Mouse (Mus musculus) neural tube, embryonic 12.5 days (tissue): ENCODE data around the gene Phf23. TPM values are rescaled to one million over a fixed set of nuclear protein-coding genes. Genes with fewer than 3 reads are reported as not detected.

Experiments used
- ATAC-seq: fragments of 200-750 bp; cut with Nextera tagmentation; 2 replicates; pipeline ENCODE4 v1.8.0; 2017; ENCODE audit warnings: low read depth, mild to moderate bottlenecking, moderate TSS enrichment, moderate library complexity; ENCODE audit not compliant: low FRiP score
- H3K27ac ChIP-seq: fragments of 300-500 bp; sonication (generic); 2 replicates; pipeline ENCODE4 v1.5.1; 2016
- H3K27me3 ChIP-seq: fragments of 300-500 bp; sonication (generic); replicated peaks from 2 replicates; pipeline ENCODE4 v1.6.1; 2016; ENCODE audit warnings: mild to moderate bottlenecking
- H3K36me3 ChIP-seq: fragments of 300-500 bp; sonication (generic); 2 replicates; pipeline ENCODE4 v1.6.1; 2016; ENCODE audit warnings: mild to moderate bottlenecking
- H3K4me1 ChIP-seq: fragments of 300-500 bp; sonication (generic); 2 replicates; pipeline ENCODE4 v1.6.1; 2016
- H3K4me2 ChIP-seq: fragments of 300-500 bp; sonication (generic); replicated peaks from 2 replicates; pipeline ENCODE4 v1.6.1; 2016; ENCODE audit warnings: mild to moderate bottlenecking
- H3K4me3 ChIP-seq: fragments of 300-500 bp; sonication (generic); 2 replicates; pipeline ENCODE4 v1.5.1; 2016
- H3K9ac ChIP-seq: fragments of 300-500 bp; sonication (generic); 2 replicates; pipeline ENCODE4 v1.6.1; 2016; ENCODE audit warnings: mild to moderate bottlenecking
- H3K9me3 ChIP-seq: fragments of 300-500 bp; sonication (generic); 2 replicates; pipeline ENCODE4 v1.6.1; 2016; ENCODE audit warnings: mild to moderate bottlenecking
- WGBS: fragments of 180-500 bp; shearing (Covaris S2); methylation state at CpG from one replicate; pipeline ENCODE4 v1.1.7; 2016; 5-methylcytosine and 5-hydroxymethylcytosine counted together
- polyA plus RNA-seq: library from polyadenylated mRNA; unstranded; fragments of >200 nt; fragmentation: Nextera tagmentation; extraction: Ambion mirVana; gene quantifications from 2 replicates; pipeline ENCODE4 v1.2.1, GENCODE M21; 2016

Phf23 gene
- polyA plus RNA-seq, 1 experiment from 2014 or later, result 92.5 TPM

- H3K4me2 ChIP-seq, result peak overlapping the region; percentile 95
- H3K36me3 ChIP-seq, result no peaks in the 10 kb centered on the region
- ATAC-seq, result no peak
- H3K9ac ChIP-seq, result peak overlapping the region; percentile 88; the same call in 1 of the 2 replicates
- no peaks in the 10 kb centered on the region for H3K27me3 ChIP-seq
- peaks cover 62% of the 10 kb centered on the region for H3K4me1 ChIP-seq
- 31% methylated on average over 8 of the region's 8 CpGs for WGBS
- no peaks in the 10 kb centered on the region for H3K9me3 ChIP-seq
- peak overlapping the region; percentile 66 for H3K27ac ChIP-seq
- peak overlapping the region; percentile 65 for H3K4me3 ChIP-seq
Observed at GRCm38 (mm10) chr11:70020022-70020631, 24.6 kb downstream of the Phf23 start.

- peaks cover 62% of the 10 kb centered on the region for H3K4me1 ChIP-seq
- under 1% methylated on average over 8 of the region's 8 CpGs for WGBS
Observed at GRCm38 (mm10) chr11:70020731-70021263, 25.2 kb downstream of the Phf23 start.

GRCm38 (mm10) chr11:70021264-70022132 is 25.9 kb downstream of the Phf23 start:
- Histone ChIP-seq H3K4me3 (peak overlapping the region; percentile 65), H3K27ac (peak overlapping the region; percentile 66; the same call in 1 of the 2 replicates), H3K9ac (peak overlapping the region; percentile 88; the same call in 1 of the 2 replicates), H3K36me3 (no peaks in the 10 kb centered on the region), H3K9me3 (no peaks in the 10 kb centered on the region), H3K4me1 (peaks cover 69% of the 10 kb centered on the region), H3K27me3 (no peaks in the 10 kb centered on the region), H3K4me2 (peak overlapping the region; percentile 95)
- under 1% methylated on average over 40 of the region's 40 CpGs for WGBS
- ATAC-seq, result peak; percentile 77

More at GRCm38 (mm10) chr11:70020731-70021263, 25.2 kb downstream of the Phf23 start:
- Histone ChIP-seq H3K4me3 (peak overlapping the region; percentile 65), H3K36me3 (no peaks in the 10 kb centered on the region), H3K9ac (peak overlapping the region; percentile 88; the same call in 1 of the 2 replicates), H3K27me3 (no peaks in the 10 kb centered on the region), H3K27ac (peak overlapping the region; percentile 66; the same call in 1 of the 2 replicates), H3K9me3 (no peaks in the 10 kb centered on the region), H3K4me2 (peak overlapping the region; percentile 95)
- ATAC-seq, result peak; percentile 81

- ATAC-seq, result no peak
Observed at GRCm38 (mm10) chr11:70023481-70024150, 28.0 kb downstream of the Phf23 start.

GRCm38 (mm10) chr11:70024151-70024514 is 28.6 kb downstream of the Phf23 start:
- Histone ChIP-seq H3K27me3 (no peaks in the 10 kb centered on the region), H3K27ac (no peak overlapping the region), H3K36me3 (no peaks in the 10 kb centered on the region), H3K9ac (peak overlapping the region; percentile 54), H3K4me1 (peaks cover 74% of the 10 kb centered on the region), H3K4me2 (peak overlapping the region; percentile 95), H3K4me3 (peak overlapping the region; percentile 36), H3K9me3 (no peaks in the 10 kb centered on the region)
- no peak for ATAC-seq
- 19% methylated on average over 6 of the region's 6 CpGs for WGBS

More at GRCm38 (mm10) chr11:70023481-70024150, 28.0 kb downstream of the Phf23 start:
- Histone ChIP-seq H3K9me3 (no peaks in the 10 kb centered on the region), H3K9ac (peak overlapping the region; percentile 54), H3K4me1 (peaks cover 76% of the 10 kb centered on the region), H3K36me3 (no peaks in the 10 kb centered on the region), H3K27ac (no peak overlapping the region), H3K4me3 (peak overlapping the region; percentile 36), H3K4me2 (peak overlapping the region; percentile 95), H3K27me3 (no peaks in the 10 kb centered on the region)
- WGBS, result 8% methylated on average over 19 of the region's 29 CpGs

- Histone ChIP-seq H3K4me1 (peaks cover 77% of the 10 kb centered on the region), H3K9ac (peak overlapping the region; percentile 56), H3K27me3 (no peaks in the 10 kb centered on the region), H3K4me2 (peak overlapping the region; percentile 68), H3K9me3 (no peaks in the 10 kb centered on the region), H3K4me3 (peak overlapping the region; percentile 27), H3K27ac (peak overlapping the region; percentile 32; the same call in 1 of the 2 replicates), H3K36me3 (peaks cover 11% of the 10 kb centered on the region)
- 2% methylated on average over 19 of the region's 19 CpGs for WGBS
- ATAC-seq, result no peak
Observed at GRCm38 (mm10) chr11:70026689-70027088, 31.1 kb downstream of the Phf23 start.

GRCm38 (mm10) chr11:70027397-70027796 is 31.8 kb downstream of the Phf23 start:
- Histone ChIP-seq H3K9ac (peak overlapping the region; percentile 56; the same call in 1 of the 2 replicates), H3K9me3 (no peaks in the 10 kb centered on the region), H3K4me1 (peaks cover 72% of the 10 kb centered on the region), H3K36me3 (peaks cover 18% of the 10 kb centered on the region), H3K27me3 (no peaks in the 10 kb centered on the region), H3K27ac (peak overlapping the region; percentile 92), H3K4me2 (peak overlapping the region; percentile 68), H3K4me3 (peak overlapping the region; percentile 27; the same call in 1 of the 2 replicates)
- ATAC-seq, result no peak
- 44% methylated on average over 9 of the region's 9 CpGs for WGBS

GRCm38 (mm10) chr11:70028401-70029129 is 33.0 kb downstream of the Phf23 start:
- H3K4me2 ChIP-seq, result peak overlapping the region; percentile 68
- peaks cover 65% of the 10 kb centered on the region for H3K4me1 ChIP-seq
- no peaks in the 10 kb centered on the region for H3K27me3 ChIP-seq
- peak overlapping the region; percentile 56 for H3K9ac ChIP-seq
- H3K36me3 ChIP-seq, result peaks cover 25% of the 10 kb centered on the region
- peak; percentile 17 for ATAC-seq
- peak overlapping the region; percentile 29 for H3K4me3 ChIP-seq
- peak overlapping the region; percentile 92 for H3K27ac ChIP-seq
- WGBS, result 23% methylated on average over 12 of the region's 12 CpGs
- no peaks in the 10 kb centered on the region for H3K9me3 ChIP-seq

- no peaks in the 10 kb centered on the region for H3K9me3 ChIP-seq
- H3K4me3 ChIP-seq, result peak overlapping the region; percentile 29
- peak overlapping the region; percentile 68 for H3K4me2 ChIP-seq
- H3K9ac ChIP-seq, result 0 out of 2 replicates have a peak overlapping the region, but pooled peaks have one; percentile 56
- peaks cover 58% of the 10 kb centered on the region for H3K4me1 ChIP-seq
- peak overlapping the region; percentile 92 for H3K27ac ChIP-seq
- 1% methylated on average over 20 of the region's 20 CpGs for WGBS
- ATAC-seq, result peak; percentile 95
- H3K27me3 ChIP-seq, result no peaks in the 10 kb centered on the region
- peaks cover 26% of the 10 kb centered on the region for H3K36me3 ChIP-seq
Observed at GRCm38 (mm10) chr11:70029130-70029801, 33.7 kb downstream of the Phf23 start.

- peaks cover 54% of the 10 kb centered on the region for H3K4me1 ChIP-seq
- H3K27ac ChIP-seq, result peak overlapping the region; percentile 92
- peaks cover 28% of the 10 kb centered on the region for H3K36me3 ChIP-seq
- peak; percentile 50 for ATAC-seq
- H3K9ac ChIP-seq, result peak overlapping the region; percentile 56
- no peaks in the 10 kb centered on the region for H3K27me3 ChIP-seq
- H3K4me2 ChIP-seq, result peak overlapping the region; percentile 68
- 28% methylated on average over 11 of the region's 11 CpGs for WGBS
- H3K9me3 ChIP-seq, result no peaks in the 10 kb centered on the region
- peak overlapping the region; percentile 29 for H3K4me3 ChIP-seq
Observed at GRCm38 (mm10) chr11:70029829-70030550, 34.4 kb downstream of the Phf23 start.
